Mouse (Mus musculus) ES-E14 (cell line): ENCODE data around the gene Snrpg.
"Not testable (repeated sequence)": the region's sequence is repeated elsewhere in the genome, so short reads cannot be mapped to it uniquely, and the experiment has no call there.

Experiments used
- CHD2 ChIP-seq: IDR thresholded peaks from 2 replicates; pipeline ENCODE4 v1.6.1; 2014; ENCODE audit warnings: mild to moderate bottlenecking, low read depth, low read length, inconsistent platforms
- MAFK ChIP-seq: IDR thresholded peaks from 2 replicates; pipeline ENCODE4 v1.6.1; 2014; ENCODE audit warnings: mild to moderate bottlenecking, low read depth, low read length, inconsistent platforms; ENCODE audit not compliant: insufficient read depth
- ZNF384 ChIP-seq: IDR thresholded peaks from 2 replicates; pipeline ENCODE4 v1.6.1; 2012; ENCODE audit warnings: low read depth, low read length, inconsistent platforms

GRCm38 (mm10) chr6:86336340-86336739 is 34.8 kb upstream of the Snrpg start:
- TF ChIP-seq CHD2, ZNF384, MAFK: not testable (repeated sequence)
